Mouse (Mus musculus) lung, postnatal 0 days (tissue): ENCODE data around the gene Lpar4. TPM values are rescaled to one million over a fixed set of nuclear protein-coding genes. Genes with fewer than 3 reads are reported as not detected.

ENCODE experiments used
- ATAC-seq: fragments of 200-750 bp; cut with Nextera tagmentation; 2 replicates; pipeline ENCODE4 v1.8.0; 2017; ENCODE audit warnings: moderate library complexity
- DNase-seq: peaks from one replicate; pipeline ENCODE4 v3.0.0-alpha.2; 2016; ENCODE audit warnings: low spot score
- H3K27ac ChIP-seq: fragments of 300-500 bp; sonication (generic); 2 replicates; pipeline ENCODE4 v1.5.1; 2014; ENCODE audit warnings: antibody characterized with exemption, mild to moderate bottlenecking, low read length, mixed read lengths
- H3K27me3 ChIP-seq: fragments of 300-500 bp; sonication (generic); replicated peaks from 2 replicates; pipeline ENCODE4 v1.6.1; 2014; ENCODE audit warnings: low read length, mixed read lengths; ENCODE audit not compliant: insufficient read depth
- H3K36me3 ChIP-seq: fragments of 300-500 bp; sonication (generic); 2 replicates; pipeline ENCODE4 v1.6.1; 2014; ENCODE audit warnings: low read length, mixed read lengths; ENCODE audit not compliant: insufficient read depth
- H3K4me1 ChIP-seq: fragments of 300-500 bp; sonication (generic); 2 replicates; pipeline ENCODE4 v1.6.1; 2014; ENCODE audit warnings: antibody characterized with exemption, low read depth, low read length, mixed read lengths; ENCODE audit not compliant: insufficient read depth
- H3K4me2 ChIP-seq: fragments of 300-500 bp; sonication (generic); replicated peaks from 2 replicates; pipeline ENCODE4 v1.6.1; 2014; ENCODE audit warnings: low read depth, mild to moderate bottlenecking, low read length, moderate library complexity, mixed read lengths
- H3K4me3 ChIP-seq: fragments of 300-500 bp; sonication (generic); 2 replicates; pipeline ENCODE4 v1.5.1; 2014; ENCODE audit warnings: low read depth, low read length
- H3K9ac ChIP-seq: fragments of 300-500 bp; sonication (generic); replicated peaks from 2 replicates; pipeline ENCODE4 v1.6.1; 2014; ENCODE audit warnings: low read depth, mild to moderate bottlenecking
- H3K9me3 ChIP-seq: fragments of 300-500 bp; sonication (generic); 2 replicates; pipeline ENCODE4 v1.6.1; 2016; ENCODE audit warnings: low read length, mixed read lengths
- CTCF ChIP-seq: IDR thresholded peaks from 2 replicates; pipeline ENCODE4 v1.5.1; 2016; ENCODE audit warnings: antibody characterized with exemption, mild to moderate bottlenecking
- EP300 ChIP-seq: IDR thresholded peaks from 2 replicates; pipeline ENCODE4 v1.6.1; 2016; ENCODE audit warnings: antibody characterized with exemption, mild to moderate bottlenecking, control low read depth
- WGBS: fragments of 180-500 bp; shearing (Covaris S2); extraction: QIAGEN DNeasy Blood & Tissue Kit; methylation state at CpG from one replicate; pipeline ENCODE4 v1.1.7; 2014; 5-methylcytosine and 5-hydroxymethylcytosine counted together
- polyA plus RNA-seq: library from polyadenylated mRNA; unstranded; fragments of >200 nt; fragmentation: Nextera tagmentation; extraction: Ambion mirVana; gene quantifications from 2 replicates; pipeline ENCODE4 v1.2.1, GENCODE M21; 2015

The Lpar4 gene
- 7.1 and 7.9 TPM in 2 replicates for polyA plus RNA-seq

DNA sequence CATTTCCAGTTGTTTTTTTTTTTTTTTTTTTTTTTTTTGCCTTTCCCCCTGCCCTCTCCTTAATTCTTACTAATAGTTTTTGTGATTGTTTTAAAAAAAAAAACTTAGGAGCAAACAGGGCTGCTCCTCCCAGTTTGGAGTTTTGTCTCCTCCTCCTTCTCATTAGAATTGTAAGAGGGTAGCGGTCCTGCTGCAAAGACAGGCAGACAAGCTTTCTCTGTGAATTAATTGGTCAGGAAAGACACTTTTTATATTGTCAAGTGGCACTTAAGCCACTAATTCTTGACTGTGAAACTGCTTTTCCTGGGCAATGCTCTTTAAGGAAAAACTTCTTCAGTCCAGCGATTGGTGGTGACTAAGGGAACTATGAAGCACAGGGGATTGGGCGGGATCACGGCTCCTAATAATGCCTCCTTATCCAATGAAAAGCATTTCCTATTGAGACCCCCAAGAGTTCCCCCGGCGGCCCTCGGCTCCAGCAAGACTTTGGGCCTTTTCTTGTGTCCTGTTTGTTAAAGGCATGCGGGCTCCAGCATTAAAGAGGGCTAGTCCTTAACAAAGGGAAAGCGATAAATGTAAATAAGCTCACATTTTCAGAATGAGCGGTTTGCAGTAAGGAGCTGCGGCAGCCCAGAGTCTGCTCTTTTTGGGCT is at the start of gene Lpar4:
Gene Lpar4 (plus strand): TSS at position 451 of the 653 bp plus-strand sequence.
- Histone ChIP-seq H3K4me3 (peak within 1 kb of the TSS; percentile 42), H3K9ac (peak within 1 kb of the TSS; percentile 34; the same call in 1 of the 2 replicates), H3K4me1 (no peaks in the 10 kb centered on the region), H3K27me3 (no peaks in the 10 kb centered on the region), H3K27ac (peak within 1 kb of the TSS; percentile 64), H3K4me2 (peak within 1 kb of the TSS; percentile 50), H3K36me3 (no peaks in the 10 kb centered on the region), H3K9me3 (no peaks in the 10 kb centered on the region)
- DNase-seq (peak; percentile 60), ATAC-seq (peak; percentile 69)
- TF ChIP-seq CTCF (no peak), EP300 (no peak)
- WGBS: 10% methylated on average over 11 of the region's 11 CpGs

DNA sequence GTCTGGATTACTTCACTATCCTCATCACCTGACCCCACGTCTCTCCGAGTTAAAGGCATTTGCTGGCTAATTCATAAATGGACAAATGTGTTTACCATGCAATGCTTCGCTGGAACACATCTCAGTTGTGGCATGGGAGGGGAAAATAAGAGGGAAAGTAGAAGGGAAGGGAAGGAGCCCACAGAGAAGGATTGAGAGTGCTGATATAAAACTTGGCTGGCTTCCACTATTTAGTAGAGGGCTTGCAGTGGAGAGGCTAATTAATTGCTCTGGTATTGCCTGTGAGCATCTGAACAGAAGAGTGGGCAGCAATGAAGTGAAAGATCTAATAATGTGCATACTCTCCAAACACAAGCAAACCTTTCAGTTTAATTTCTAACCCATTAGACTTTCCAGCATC is 49.0 kb upstream of the Lpar4 start:
- Histone ChIP-seq H3K4me2 (no peak overlapping the region), H3K27me3 (no peaks in the 10 kb centered on the region), H3K4me1 (no peaks in the 10 kb centered on the region), H3K9ac (no peak overlapping the region), H3K4me3 (no peak overlapping the region), H3K36me3 (no peaks in the 10 kb centered on the region), H3K27ac (no peak overlapping the region), H3K9me3 (no peaks in the 10 kb centered on the region)
- ATAC-seq (no peak), DNase-seq (no peak)
- no peak for TF ChIP-seq CTCF
- TF ChIP-seq EP300: no peak
- WGBS: 27% methylated on average over 3 of the region's 3 CpGs

DNA sequence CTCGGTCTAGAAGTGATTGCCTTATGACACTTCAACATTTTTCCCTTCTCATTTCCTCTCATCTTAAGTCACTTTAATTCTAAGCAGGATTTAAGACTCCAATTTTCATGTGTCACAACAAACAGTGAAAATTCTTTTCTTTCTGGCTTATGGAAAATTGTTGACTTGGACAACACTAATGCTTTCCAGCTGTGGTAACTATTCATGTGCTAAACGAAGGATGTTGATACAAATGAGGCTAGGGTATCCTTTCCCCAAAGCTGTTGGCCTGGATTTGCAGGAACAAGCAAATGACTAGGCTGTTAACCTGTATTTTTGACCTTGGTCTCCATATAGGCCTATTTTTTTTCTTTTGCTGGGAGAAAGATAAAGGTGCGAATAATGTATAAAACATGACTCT is 48.5 kb upstream of the Lpar4 start:
- no peaks in the 10 kb centered on the region for H3K9me3 ChIP-seq
- H3K4me3 ChIP-seq: no peak overlapping the region
- 34% methylated on average over 3 of the region's 3 CpGs for WGBS
- no peaks in the 10 kb centered on the region for H3K27me3 ChIP-seq
- ATAC-seq (no peak), DNase-seq (no peak)
- no peak overlapping the region for H3K4me2 ChIP-seq
- no peaks in the 10 kb centered on the region for H3K4me1 ChIP-seq
- TF ChIP-seq EP300 (no peak), CTCF (no peak)
- no peak overlapping the region for H3K9ac ChIP-seq
- H3K27ac ChIP-seq: no peak overlapping the region
- H3K36me3 ChIP-seq: no peaks in the 10 kb centered on the region

DNA sequence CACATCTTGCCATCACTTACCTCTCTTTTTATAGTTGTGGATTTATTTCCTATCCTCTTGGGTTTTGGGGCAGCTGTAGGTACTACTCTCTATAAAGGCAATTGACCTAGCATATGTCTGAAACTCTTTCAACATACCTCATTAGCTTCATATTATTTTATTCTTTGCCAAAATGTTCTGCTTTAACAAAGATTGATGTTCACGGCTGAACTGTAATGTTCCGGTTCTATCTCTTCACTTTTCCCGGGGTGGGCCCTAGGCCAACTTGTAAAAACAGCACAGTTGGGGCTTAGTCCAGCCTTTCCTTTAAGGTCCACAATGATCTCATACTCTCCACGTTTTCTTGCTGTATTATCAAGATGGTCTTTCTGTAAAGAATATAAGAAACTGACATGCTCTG is 48.1 kb upstream of the Lpar4 start:
- WGBS: 51% methylated on average over 4 of the region's 4 CpGs
- no peak for ATAC-seq
- H3K27ac ChIP-seq: no peak overlapping the region

DNA sequence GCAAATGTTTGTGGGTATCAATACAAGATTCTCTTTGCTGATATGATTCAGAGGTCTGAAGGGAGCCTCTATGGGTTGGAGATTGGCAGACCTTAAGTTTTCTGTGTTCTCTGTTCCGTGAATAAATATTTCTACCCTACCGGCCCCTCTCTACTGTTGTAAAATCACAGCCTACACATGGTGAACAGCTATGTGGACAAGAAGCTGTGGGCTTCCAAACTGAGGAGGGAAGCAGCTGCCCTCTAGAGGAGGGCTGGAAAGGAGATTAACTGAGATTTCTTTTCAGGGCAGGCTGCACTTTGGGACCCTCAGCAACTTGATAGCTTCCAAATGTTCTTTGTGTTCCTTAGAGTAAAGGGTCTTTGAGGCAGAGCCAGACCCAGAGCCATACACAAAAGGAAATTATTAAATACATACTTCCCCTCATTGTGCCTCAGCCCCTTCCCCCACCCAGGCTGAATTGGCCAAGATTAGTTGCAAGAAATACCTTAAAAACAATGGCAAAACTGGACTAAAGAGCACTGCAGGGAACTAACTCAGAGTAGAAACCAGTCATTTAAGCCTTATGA is 22.6 kb upstream of the Lpar4 start:
- H3K4me1 ChIP-seq: no peaks in the 10 kb centered on the region
- no peak overlapping the region for H3K4me2 ChIP-seq
- ATAC-seq (no peak), DNase-seq (no peak)
- no peaks in the 10 kb centered on the region for H3K9me3 ChIP-seq
- no peak overlapping the region for H3K27ac ChIP-seq
- no peak overlapping the region for H3K4me3 ChIP-seq
- TF ChIP-seq EP300 (no peak), CTCF (peak; percentile 30; the same call in 1 of the 2 replicates)
- H3K27me3 ChIP-seq: no peaks in the 10 kb centered on the region
- no peaks in the 10 kb centered on the region for H3K36me3 ChIP-seq
- WGBS: 49% methylated on average over 2 of the region's 2 CpGs
- H3K9ac ChIP-seq: no peak overlapping the region

More for the DNA sequence above, 48.1 kb upstream of the Lpar4 start:
- H3K9me3 ChIP-seq: no peaks in the 10 kb centered on the region
- H3K4me1 ChIP-seq: no peaks in the 10 kb centered on the region
- no peaks in the 10 kb centered on the region for H3K36me3 ChIP-seq
- H3K4me2 ChIP-seq: no peak overlapping the region
- no peak for DNase-seq
- no peak overlapping the region for H3K9ac ChIP-seq
- no peaks in the 10 kb centered on the region for H3K27me3 ChIP-seq
- H3K4me3 ChIP-seq: no peak overlapping the region
- TF ChIP-seq EP300: no peak
- no peak for TF ChIP-seq CTCF

DNA sequence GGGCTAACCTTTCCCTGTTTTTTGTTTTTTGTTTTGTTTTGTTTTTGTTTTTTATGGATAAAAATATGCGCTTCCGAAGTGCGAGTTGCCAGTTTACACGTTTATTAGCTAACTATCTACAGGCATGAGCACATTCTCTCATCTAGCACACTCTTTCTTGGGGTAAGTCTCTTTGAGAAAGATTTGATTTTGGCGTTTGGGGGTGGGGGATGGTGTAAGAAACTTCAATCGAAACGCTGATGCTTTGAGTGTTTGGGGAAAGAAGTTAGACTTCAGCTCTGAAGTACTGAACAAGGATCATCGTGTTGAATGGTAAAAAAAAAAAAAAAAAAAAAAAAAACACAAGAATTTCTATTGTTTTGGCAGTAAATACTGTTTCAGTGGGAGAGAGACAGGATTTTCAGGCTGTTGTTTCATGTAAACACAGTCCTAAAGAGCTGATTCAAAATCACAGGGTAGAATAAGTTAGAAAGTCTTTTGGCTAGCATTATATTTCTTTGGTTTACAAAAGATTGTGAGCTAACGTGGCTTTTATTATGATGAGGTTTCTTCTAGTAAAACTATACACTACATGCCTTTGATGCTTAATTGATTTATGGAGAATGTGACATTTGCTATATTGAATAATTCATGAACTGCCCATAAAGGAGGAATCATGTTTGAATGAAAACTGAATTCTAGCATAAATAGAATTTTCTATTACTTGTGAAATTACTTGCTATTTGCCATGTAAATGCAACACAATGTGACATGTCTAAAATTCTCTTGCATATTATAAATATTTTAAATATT is 599 bp downstream of the Lpar4 start:
- no peak for DNase-seq
- H3K4me1 ChIP-seq: no peaks in the 10 kb centered on the region
- 6% methylated on average over 9 of the region's 9 CpGs for WGBS

More for the DNA sequence above, 599 bp downstream of the Lpar4 start:
- H3K27ac ChIP-seq: peak overlapping the region; percentile 64
- H3K9ac ChIP-seq: peak overlapping the region; percentile 34; the same call in 1 of the 2 replicates
- H3K4me3 ChIP-seq: peak overlapping the region; percentile 42
- H3K36me3 ChIP-seq: no peaks in the 10 kb centered on the region
- ATAC-seq: no peak
- peak overlapping the region; percentile 50 for H3K4me2 ChIP-seq
- H3K27me3 ChIP-seq: no peaks in the 10 kb centered on the region
- H3K9me3 ChIP-seq: no peaks in the 10 kb centered on the region
- TF ChIP-seq EP300 (no peak), CTCF (no peak)
